Mouse (Mus musculus) thymus, adult 2 months (tissue): ENCODE results near the gene Hdac5. TPM values are rescaled to one million over a fixed set of nuclear protein-coding genes. Genes with fewer than 3 reads are reported as not detected.

ENCODE experiments used
- DNase-seq: peaks from one replicate; pipeline ENCODE4 v3.0.0; 2021
- H3K27ac ChIP-seq: fragments of 200-500 bp; 2 replicates; pipeline ENCODE4 v1.5.1; 2012; ENCODE audit warnings: low read length, control low read depth; ENCODE audit not compliant: control insufficient read depth, insufficient read depth
- H3K27me3 ChIP-seq: fragments of 200-500 bp; 2 replicates; pipeline ENCODE4 v1.6.1; 2012; ENCODE audit warnings: mild to moderate bottlenecking, low read length, moderate library complexity, mixed read lengths; ENCODE audit not compliant: control insufficient read depth, insufficient read depth
- H3K36me3 ChIP-seq: fragments of 200-500 bp; 2 replicates; pipeline ENCODE4 v1.6.1; 2012; ENCODE audit warnings: mild to moderate bottlenecking, low read length, moderate library complexity; ENCODE audit not compliant: control insufficient read depth, insufficient read depth
- H3K4me1 ChIP-seq: fragments of 200-500 bp; replicated peaks from 2 replicates; pipeline ENCODE4 v1.6.1; 2012; ENCODE audit warnings: low read length; ENCODE audit not compliant: control insufficient read depth, insufficient read depth
- H3K4me3 ChIP-seq: fragments of 200-500 bp; 2 replicates; pipeline ENCODE4 v1.5.1; 2012; ENCODE audit warnings: mild to moderate bottlenecking, low read length, control low read depth, moderate library complexity; ENCODE audit not compliant: control insufficient read depth, insufficient read depth
- CTCF ChIP-seq: fragments of 200-500 bp; IDR thresholded peaks from 2 replicates; pipeline ENCODE4 v1.5.1; 2012; ENCODE audit warnings: mild to moderate bottlenecking, control low read depth, low read length, moderate library complexity, borderline replicate concordance; ENCODE audit not compliant: control insufficient read depth, poor library complexity, insufficient read depth; ENCODE audit errors: extremely low read depth
- POLR2A ChIP-seq: fragments of 200-500 bp; IDR thresholded peaks from 2 replicates; pipeline ENCODE4 v1.6.1; 2012; ENCODE audit warnings: mild to moderate bottlenecking, low read length, control low read depth, moderate library complexity; ENCODE audit not compliant: control insufficient read depth, poor library complexity, insufficient read depth; ENCODE audit errors: extremely low read depth
- WGBS: fragments of 180-500 bp; shearing (Covaris S2); methylation state at CpG from one replicate; pipeline ENCODE4 v1.1.7; 2018; 5-methylcytosine and 5-hydroxymethylcytosine counted together
- polyA plus RNA-seq: library from polyadenylated mRNA; depleted of rRNA; stranded (reverse); fragments of >200 nt; gene quantifications from 2 replicates; pipeline ENCODE4 v1.2.3, GENCODE M21; 2012

The Hdac5 gene
- polyA plus RNA-seq, 1 experiment = 76.8 TPM

- Histone ChIP-seq H3K36me3 (no peaks in the 10 kb centered on the region), H3K27me3 (no peaks in the 10 kb centered on the region), H3K27ac (no peak overlapping the region), H3K4me3 (no peak overlapping the region), H3K4me1 (peaks cover 54% of the 10 kb centered on the region)
- TF ChIP-seq CTCF = no peak; the same call in 1 of the 2 replicates
- no peak for TF ChIP-seq POLR2A
- no peak for DNase-seq
- WGBS = 80% methylated on average over 8 of the region's 8 CpGs
These were observed 8.6 kb downstream of the Hdac5 start for GRCm38 (mm10) chr11:102221243-102221953.

GRCm38 (mm10) chr11:102220451-102220850 is 9.5 kb downstream of the Hdac5 start:
- H3K4me3 ChIP-seq = no peak overlapping the region
- 73% methylated on average over 6 of the region's 6 CpGs for WGBS
- peaks cover 63% of the 10 kb centered on the region for H3K4me1 ChIP-seq
- no peaks in the 10 kb centered on the region for H3K36me3 ChIP-seq
- no peak for TF ChIP-seq POLR2A
- TF ChIP-seq CTCF = no peak
- no peaks in the 10 kb centered on the region for H3K27me3 ChIP-seq
- no peak overlapping the region for H3K27ac ChIP-seq
- DNase-seq = no peak

- 53% methylated on average over 4 of the region's 4 CpGs for WGBS
- H3K27ac ChIP-seq = no peak overlapping the region
- H3K4me1 ChIP-seq = peaks cover 65% of the 10 kb centered on the region
- TF ChIP-seq POLR2A (no peak), CTCF (no peak)
- H3K36me3 ChIP-seq = no peaks in the 10 kb centered on the region
- no peak for DNase-seq
- no peaks in the 10 kb centered on the region for H3K27me3 ChIP-seq
- no peak overlapping the region for H3K4me3 ChIP-seq
These were observed 10.0 kb downstream of the Hdac5 start for GRCm38 (mm10) chr11:102219994-102220346.

GRCm38 (mm10) chr11:102219247-102219993 is 10.5 kb downstream of the Hdac5 start:
- 41% methylated on average over 14 of the region's 14 CpGs for WGBS

GRCm38 (mm10) chr11:102218783-102219182 is 11.2 kb downstream of the Hdac5 start:
- no peak for TF ChIP-seq CTCF
- TF ChIP-seq POLR2A = peak; percentile 79
- Histone ChIP-seq H3K27me3 (no peaks in the 10 kb centered on the region), H3K36me3 (no peaks in the 10 kb centered on the region), H3K4me3 (peak overlapping the region; percentile 41), H3K27ac (peak overlapping the region; percentile 15; the same call in 1 of the 2 replicates), H3K4me1 (peaks cover 71% of the 10 kb centered on the region)
- 0% methylated on average over 10 of the region's 10 CpGs for WGBS
- peak; percentile 85 for DNase-seq

More at GRCm38 (mm10) chr11:102219247-102219993, 10.5 kb downstream of the Hdac5 start:
- H3K27ac ChIP-seq = peak overlapping the region; percentile 15; the same call in 1 of the 2 replicates
- peaks cover 71% of the 10 kb centered on the region for H3K4me1 ChIP-seq
- no peaks in the 10 kb centered on the region for H3K27me3 ChIP-seq
- TF ChIP-seq CTCF = no peak
- TF ChIP-seq POLR2A = no peak
- DNase-seq = no peak
- no peaks in the 10 kb centered on the region for H3K36me3 ChIP-seq
- H3K4me3 ChIP-seq = no peak overlapping the region

- Histone ChIP-seq H3K4me3 (peak overlapping the region; percentile 41), H3K4me1 (peaks cover 70% of the 10 kb centered on the region), H3K27ac (no peak overlapping the region), H3K36me3 (no peaks in the 10 kb centered on the region), H3K27me3 (no peaks in the 10 kb centered on the region)
- WGBS = 19% methylated on average over 7 of the region's 7 CpGs
- DNase-seq = no peak
- TF ChIP-seq CTCF (no peak), POLR2A (no peak)
These were observed 12.0 kb downstream of the Hdac5 start for GRCm38 (mm10) chr11:102217876-102218430.

- H3K27me3 ChIP-seq = no peaks in the 10 kb centered on the region
- no peak overlapping the region for H3K4me3 ChIP-seq
- no peak for TF ChIP-seq POLR2A
- no peak for TF ChIP-seq CTCF
- 73% methylated on average over 6 of the region's 6 CpGs for WGBS
- H3K27ac ChIP-seq = no peak overlapping the region
- no peak for DNase-seq
- no peaks in the 10 kb centered on the region for H3K36me3 ChIP-seq
- peaks cover 65% of the 10 kb centered on the region for H3K4me1 ChIP-seq
These were observed 12.6 kb downstream of the Hdac5 start for GRCm38 (mm10) chr11:102217396-102217795.
